In genomic region chr2:59161441-59162284, GRCm38 (mm10) we compare ENCODE assay signal across 8 mouse cellular contexts. TPM values are rescaled to one million over a fixed set of nuclear protein-coding genes. Genes with fewer than 3 reads are reported as not detected.
DNase-seq lines count a peak whose midpoint lies in the region; ATAC-seq and TF ChIP-seq lines count a peak whose summit lies in the region.

No protein-coding gene starts in this region.

- DNase-seq in Muller cell, postnatal 12 days (ENCODE audit: inconsistent ontology term) = peak; percentile 89
- DNase-seq in cerebellum, adult 9-10 months = peak; percentile 75
- peak; percentile 63 to 81 for DNase-seq in frontal cortex, postnatal 10 days (ENCODE audit: low spot score in 2 of 2)
- peak; percentile 70 to 80 for DNase-seq in layer of hippocampus, postnatal 14 days (ENCODE audit: low spot score in 2 of 2)
- peak; percentile 79 for DNase-seq in lung, postnatal 0 days (ENCODE audit: low spot score)
- peak; percentile 41 for DNase-seq in ovary, postnatal 14 days (ENCODE audit: low spot score)
- DNase-seq in thymus, postnatal 10 days (ENCODE audit: low spot score in 2 of 2) = peak; percentile 56 to 60

- H3K36me3 ChIP-seq in hindbrain, embryonic 12.5 days = no peaks in the 10 kb centered on the region
- H3K36me3 ChIP-seq in lung, postnatal 0 days (ENCODE audit: insufficient read depth, low read length) = no peaks in the 10 kb centered on the region

- no peaks in the 10 kb centered on the region for H3K9me3 ChIP-seq in hindbrain, embryonic 12.5 days (replicated peaks)
- no peaks in the 10 kb centered on the region for H3K9me3 ChIP-seq in lung, postnatal 0 days (ENCODE audit: low read length)

- peak overlapping the region; percentile 86 for H3K27ac ChIP-seq in hindbrain, embryonic 12.5 days
- H3K27ac ChIP-seq in lung, postnatal 0 days (ENCODE audit: low read length) = peak overlapping the region; percentile 88

- peak overlapping the region; percentile 83 for H3K9ac ChIP-seq in hindbrain, embryonic 12.5 days
- peak overlapping the region; percentile 76 for H3K9ac ChIP-seq in lung, postnatal 0 days (replicated peaks; ENCODE audit: low read depth)

- WGBS in hindbrain, embryonic 12.5 days = 2% methylated on average over 72 of the region's 74 CpGs
- under 1% methylated on average over 71 of the region's 74 CpGs for WGBS in lung, postnatal 0 days

- TF ChIP-seq EP300 in lung, postnatal 0 days (IDR thresholded peaks at IDR 0.05) = no peak

- H3K4me2 ChIP-seq in hindbrain, embryonic 12.5 days (replicated peaks) = peak overlapping the region; percentile 69
- H3K4me2 ChIP-seq in lung, postnatal 0 days (replicated peaks; ENCODE audit: low read depth, low read length) = peak overlapping the region; percentile 89

- TF ChIP-seq CTCF in lung, postnatal 0 days (IDR thresholded peaks at IDR 0.05) = peak; percentile 73

- H3K4me1 ChIP-seq in hindbrain, embryonic 12.5 days = peaks cover 20% of the 10 kb centered on the region
- H3K4me1 ChIP-seq in lung, postnatal 0 days (ENCODE audit: insufficient read depth, low read depth, low read length) = peaks cover 5% of the 10 kb centered on the region; the same call in 1 of the 2 replicates

- no peaks in the 10 kb centered on the region for H3K27me3 ChIP-seq in hindbrain, embryonic 12.5 days
- no peaks in the 10 kb centered on the region for H3K27me3 ChIP-seq in lung, postnatal 0 days (replicated peaks; ENCODE audit: insufficient read depth, low read length)

- H3K4me3 ChIP-seq in hindbrain, embryonic 12.5 days = peak overlapping the region; percentile 89
- peak overlapping the region; percentile 85 for H3K4me3 ChIP-seq in lung, postnatal 0 days (ENCODE audit: low read depth, low read length)

- peak; percentile 78 for ATAC-seq in hindbrain, embryonic 12.5 days (ENCODE audit: low FRiP score)
- ATAC-seq in lung, postnatal 0 days = peak; percentile 60

RNA-seq across cellular contexts. Expression of gene Pkp4, which starts 1.0 kb away (rescaled TPM):
- polyA plus RNA-seq in hindbrain, embryonic 12.5 days (2016; fragmentation: Nextera tagmentation; extraction: Ambion mirVana) = 16.4 and 20.0 TPM in 2 replicates
- 100 to 1,000 TPM; 267 to 275 TPM for total RNA-seq in layer of hippocampus, postnatal 14 days (2021)
- 14.8 and 18.0 TPM in 2 replicates for polyA plus RNA-seq in lung, postnatal 0 days (2015; fragmentation: Nextera tagmentation; extraction: Ambion mirVana)

RNA-seq across cellular contexts. Expression of gene Ccdc148, which starts 1.2 kb away (rescaled TPM):
- 2.6 TPM in 2 replicates for polyA plus RNA-seq in hindbrain, embryonic 12.5 days (2016; fragmentation: Nextera tagmentation; extraction: Ambion mirVana)
- 10 to 100 TPM in 1 of 2 experiments, 1 to 10 TPM in 1; 10.0 to 10.1 TPM for total RNA-seq in layer of hippocampus, postnatal 14 days (2021)
- polyA plus RNA-seq in lung, postnatal 0 days (2015; fragmentation: Nextera tagmentation; extraction: Ambion mirVana) = 0.68 and 1.6 TPM in 2 replicates

Comparison
In these comparisons a context has a peak if more than half of its experiments do, and no peak if none do; other contexts are left out.
1. Peak in every context shown above with its lines: DNase-seq, ATAC-seq, H3K4me3 ChIP-seq and H3K27ac ChIP-seq.